Mouse (Mus musculus) G1E (cell line): ENCODE data around the gene Paqr9. TPM values are rescaled to one million over a fixed set of nuclear protein-coding genes. Genes with fewer than 3 reads are reported as not detected.

Experiments
- ATAC-seq: 2 replicates; pipeline ENCODE4 v1.8.0; 2016; ENCODE audit warnings: mild to moderate bottlenecking; ENCODE audit not compliant: insufficient number of reproducible peaks, poor library complexity, low FRiP score, severe bottlenecking; ENCODE audit errors: extremely low read depth
- DNase-seq: peaks from one replicate; pipeline ENCODE4 v3.0.0; 2012; ENCODE audit warnings: low spot score
- H3K27me3 ChIP-seq: 2 replicates; pipeline ENCODE4 v1.6.1; 2012; ENCODE audit warnings: mild to moderate bottlenecking, low read length, inconsistent platforms; ENCODE audit not compliant: insufficient read depth
- H3K36me3 ChIP-seq: replicated peaks from 2 replicates; pipeline ENCODE3; 2012; ENCODE audit warnings: mild to moderate bottlenecking, inconsistent platforms
- H3K4me1 ChIP-seq: 2 replicates; pipeline ENCODE4 v1.6.1; 2012; ENCODE audit warnings: low read depth, low read length, inconsistent platforms, mixed read lengths; ENCODE audit not compliant: insufficient read depth
- H3K4me3 ChIP-seq: 2 replicates; pipeline ENCODE4 v1.5.1; 2012; ENCODE audit warnings: low read depth, mild to moderate bottlenecking, inconsistent platforms, low read length, moderate library complexity, mixed read lengths
- H3K9me3 ChIP-seq: replicated peaks from 2 replicates; pipeline ENCODE4 v1.6.1; 2012; ENCODE audit warnings: inconsistent platforms
- CTCF ChIP-seq: IDR thresholded peaks from 2 replicates; pipeline ENCODE4 v1.5.1; 2012; ENCODE audit warnings: low read depth, low read length, inconsistent platforms, mixed read lengths
- GATA1 ChIP-seq: IDR thresholded peaks from 2 replicates; pipeline ENCODE4 v1.6.1; 2012; ENCODE audit warnings: borderline replicate concordance, low read length, inconsistent platforms, mixed read lengths
- GATA2 ChIP-seq: IDR thresholded peaks from 2 replicates; pipeline ENCODE4 v1.6.1; 2012; ENCODE audit warnings: low read depth, low read length, inconsistent platforms, borderline replicate concordance
- POLR2AphosphoS5 ChIP-seq: IDR thresholded peaks from 2 replicates; pipeline ENCODE4 v1.6.1; 2012; ENCODE audit warnings: low read depth, low read length, inconsistent platforms; ENCODE audit not compliant: insufficient replicate concordance
- TAL1 ChIP-seq: conservative IDR thresholded peaks from 2 replicates; pipeline ENCODE4 v1.6.1; 2012; ENCODE audit warnings: low read depth, low read length, inconsistent platforms, mixed read lengths
- polyA plus RNA-seq: library from polyadenylated mRNA; stranded (reverse); fragments of >175 nt; gene quantifications from 2 replicates; pipeline ENCODE4 v1.2.3, GENCODE M21; 2012
- total RNA-seq, 2 experiments: library from RNA; stranded (forward) in 1 of 2; stranded (reverse) in 1 of 2; fragments of 200-1000 nt in 1 of 2; fragments of >200 nt in 1 of 2; fragmentation: Nextera tagmentation in 1 of 2; gene quantifications; 2 replicates each; pipeline ENCODE4 v1.2.3; 2014 to 2017

The Paqr9 gene
- total and polyA plus RNA-seq, 3 experiments: 0.11 to 6.8 TPM; not detected in 1

- no peaks in the 10 kb centered on the region for H3K9me3 ChIP-seq
- H3K36me3 ChIP-seq: no peaks in the 10 kb centered on the region
- H3K4me3 ChIP-seq: no peak overlapping the region
- ATAC-seq (no peak), DNase-seq (no peak)
- peaks cover 5% of the 10 kb centered on the region; the same call in 1 of the 2 replicates for H3K27me3 ChIP-seq
- no peak for TF ChIP-seq GATA2
- TF ChIP-seq TAL1: no peak
- no peak for TF ChIP-seq GATA1
- TF ChIP-seq CTCF: no peak
- no peak for TF ChIP-seq POLR2AphosphoS5
- no peaks in the 10 kb centered on the region for H3K4me1 ChIP-seq
Observed at GRCm38 (mm10) chr9:95594291-95594690, 34.8 kb downstream of the Paqr9 start.

- Histone ChIP-seq H3K27me3 (peaks cover 5% of the 10 kb centered on the region; the same call in 1 of the 2 replicates), H3K9me3 (no peaks in the 10 kb centered on the region), H3K4me3 (no peak overlapping the region), H3K4me1 (no peaks in the 10 kb centered on the region), H3K36me3 (no peaks in the 10 kb centered on the region)
- TF ChIP-seq CTCF (no peak), TAL1 (no peak), POLR2AphosphoS5 (no peak)
- ATAC-seq (no peak), DNase-seq (no peak)
Observed at GRCm38 (mm10) chr9:95597466-95598178, 38.2 kb downstream of the Paqr9 start.

- H3K4me3 ChIP-seq: no peak overlapping the region
- ATAC-seq (no peak), DNase-seq (no peak)
- peaks cover 6% of the 10 kb centered on the region; the same call in 1 of the 2 replicates for H3K27me3 ChIP-seq
- TF ChIP-seq CTCF (no peak), POLR2AphosphoS5 (no peak), GATA2 (no peak), TAL1 (no peak), GATA1 (no peak)
- H3K36me3 ChIP-seq: no peaks in the 10 kb centered on the region
- no peaks in the 10 kb centered on the region for H3K4me1 ChIP-seq
- no peaks in the 10 kb centered on the region for H3K9me3 ChIP-seq
Observed at GRCm38 (mm10) chr9:95598179-95598721, 38.8 kb downstream of the Paqr9 start.

DNA sequence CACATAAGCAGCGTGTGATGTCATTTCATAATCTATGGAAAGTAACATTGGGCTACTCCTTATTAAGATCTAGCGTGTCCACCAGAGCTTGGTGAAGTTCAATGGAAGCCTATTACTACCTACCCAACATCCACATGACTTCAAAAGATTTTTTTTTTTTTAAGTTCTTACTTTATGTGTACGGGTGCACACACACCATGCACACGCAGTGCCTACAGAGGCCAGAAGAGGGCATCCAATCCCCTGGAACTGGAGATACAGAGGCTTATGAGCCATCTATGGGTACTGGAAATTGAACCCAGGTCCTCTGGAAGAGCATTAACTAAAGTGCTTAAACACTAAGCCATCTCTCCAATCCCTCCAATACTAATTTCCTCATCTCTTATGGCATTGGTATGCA is 39.9 kb downstream of the Paqr9 start:
- Histone ChIP-seq H3K9me3 (no peaks in the 10 kb centered on the region), H3K27me3 (peaks cover 8% of the 10 kb centered on the region), H3K36me3 (no peaks in the 10 kb centered on the region), H3K4me1 (no peaks in the 10 kb centered on the region), H3K4me3 (no peak overlapping the region)
- ATAC-seq: no peak
- no peak for DNase-seq
- no peak for TF ChIP-seq GATA2
- no peak for TF ChIP-seq GATA1
- no peak for TF ChIP-seq POLR2AphosphoS5
- no peak for TF ChIP-seq CTCF
- TF ChIP-seq TAL1: no peak

DNA sequence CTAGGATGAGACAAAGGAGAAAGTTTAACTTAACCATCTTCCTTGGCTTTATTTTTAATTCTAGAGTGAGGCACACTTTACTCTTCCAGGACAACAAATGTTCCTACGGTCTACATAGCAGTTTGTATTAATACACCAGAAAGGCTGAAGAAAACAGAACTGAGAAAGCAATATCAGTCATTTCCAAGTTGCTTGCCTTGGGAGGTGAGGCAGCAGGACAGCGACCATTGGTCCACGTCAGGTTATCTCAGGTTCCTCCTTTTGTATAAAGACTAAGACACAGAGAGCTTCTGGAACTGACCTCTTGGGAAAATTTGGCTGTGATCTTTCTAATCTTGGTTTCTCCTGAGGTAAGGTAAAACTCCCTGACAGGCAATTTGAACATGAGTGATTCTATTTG is 43.4 kb downstream of the Paqr9 start:
- no peaks in the 10 kb centered on the region for H3K9me3 ChIP-seq
- no peaks in the 10 kb centered on the region for H3K36me3 ChIP-seq
- no peaks in the 10 kb centered on the region for H3K4me1 ChIP-seq
- TF ChIP-seq POLR2AphosphoS5 (no peak), GATA1 (no peak), CTCF (no peak), GATA2 (no peak), TAL1 (no peak)
- ATAC-seq (no peak), DNase-seq (no peak)
- H3K4me3 ChIP-seq: no peak overlapping the region
- peaks cover 14% of the 10 kb centered on the region for H3K27me3 ChIP-seq

DNA sequence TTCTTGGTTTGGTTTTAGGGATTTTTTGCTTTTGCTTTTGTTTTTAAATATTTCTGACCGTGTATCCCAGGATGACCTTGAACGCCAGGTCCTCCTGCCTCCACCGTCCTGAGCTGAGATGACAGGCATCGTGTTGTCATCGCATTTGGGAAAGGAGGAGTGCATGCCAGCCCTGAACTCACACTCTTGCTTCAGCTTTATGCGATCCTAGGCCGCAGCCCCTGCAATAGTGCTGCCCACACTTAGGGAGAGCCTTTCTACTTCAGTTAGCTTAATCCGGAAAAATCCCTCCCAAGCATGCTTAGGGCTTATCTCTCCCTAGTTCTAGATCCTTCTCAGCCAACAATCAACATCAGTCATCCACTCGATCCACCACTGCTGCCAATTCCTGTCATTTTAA is 43.9 kb downstream of the Paqr9 start:
- Histone ChIP-seq H3K27me3 (peaks cover 12% of the 10 kb centered on the region), H3K9me3 (no peaks in the 10 kb centered on the region), H3K4me1 (no peaks in the 10 kb centered on the region), H3K36me3 (no peaks in the 10 kb centered on the region), H3K4me3 (no peak overlapping the region)
- ATAC-seq (no peak), DNase-seq (no peak)
- TF ChIP-seq POLR2AphosphoS5: no peak
- no peak for TF ChIP-seq GATA2
- TF ChIP-seq GATA1: no peak
- TF ChIP-seq TAL1: no peak
